Mouse (Mus musculus) T-helper 2 cell (primary cell): ENCODE data around the gene Znfx1.
"Not testable (repeated sequence)": the region's sequence is repeated elsewhere in the genome, so short reads cannot be mapped to it uniquely, and the experiment has no call there.

Source experiments
- in situ Hi-C: fragments of 300-600 bp; cut with MboI, MseI; formaldehyde crosslinking; loops from one replicate; pipeline ENCODE4 v1.15.1; 2025; ENCODE audit warnings: high pct_unique_total_duplicates

Znfx1 gene

DNA sequence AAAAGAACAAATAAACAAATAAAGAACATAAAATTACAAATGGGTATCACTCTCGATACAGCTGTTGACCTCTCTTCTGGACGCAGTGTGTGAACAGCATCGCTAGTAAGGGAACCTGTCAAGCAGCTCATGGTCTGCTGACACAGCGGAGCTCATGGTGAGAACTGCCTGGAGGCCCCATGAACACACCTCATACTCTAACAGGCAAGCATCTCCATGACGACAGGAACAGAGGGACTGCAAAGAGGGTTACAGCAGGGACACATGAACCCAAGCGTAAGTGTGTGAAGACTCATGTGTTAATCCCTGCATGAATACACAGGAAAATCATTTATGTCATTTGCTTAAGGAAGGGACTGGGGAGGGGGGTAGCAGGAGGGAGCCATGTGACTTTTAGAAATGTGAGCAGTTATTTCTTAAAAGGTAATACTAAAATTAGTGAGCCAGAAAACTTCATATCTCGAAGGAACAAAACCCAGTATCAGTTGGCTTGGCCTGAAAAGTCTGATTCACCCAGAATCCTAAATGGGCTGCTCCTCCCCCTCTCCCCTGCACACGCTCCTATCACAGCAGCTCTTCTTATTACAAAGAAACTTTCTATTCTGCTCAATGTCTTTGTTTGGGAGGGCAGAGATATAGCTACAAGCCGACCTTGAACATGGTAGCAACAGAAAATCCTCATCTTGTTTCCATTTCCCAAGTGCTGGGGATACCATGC, 9.5 kb downstream of the Znfx1 start:
- in situ Hi-C loops, result no loop called here

DNA sequence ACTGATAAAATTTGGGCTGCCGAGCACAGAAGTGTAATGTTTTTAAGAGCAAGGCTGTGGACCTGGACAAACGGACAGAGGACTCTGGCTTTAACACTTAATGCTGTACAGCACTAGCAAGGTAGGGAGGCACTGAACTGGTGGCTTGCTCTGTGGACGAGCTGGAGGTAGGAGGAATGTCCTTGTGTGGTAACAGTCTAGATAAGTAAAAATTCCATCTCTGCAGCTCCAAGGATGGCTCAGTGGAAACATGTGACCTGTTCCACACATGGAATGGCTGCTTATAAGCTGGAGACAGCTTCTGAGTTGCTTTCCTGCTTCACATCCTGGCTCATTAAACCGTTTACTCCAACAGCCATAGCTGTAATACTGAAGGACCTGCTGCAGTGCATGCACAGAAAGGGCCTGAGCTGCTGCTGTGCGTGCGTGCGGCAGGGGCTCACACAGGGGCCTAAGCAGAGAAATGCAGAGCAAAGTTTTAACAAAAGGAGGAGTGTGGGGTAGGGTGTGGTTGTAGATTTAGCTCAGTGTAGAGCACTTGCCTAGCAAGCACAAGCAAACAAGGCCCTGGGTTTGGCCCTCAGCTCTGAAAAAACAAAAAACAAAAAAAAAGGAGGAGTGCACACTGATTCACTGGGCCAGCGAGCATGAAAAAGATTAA, 14.0 kb downstream of the Znfx1 start:
- in situ Hi-C loops, result loop anchor here (5.0 kb wide), 1 partner anchor 62 kb away; no protein-coding TSS in a partner anchor

- in situ Hi-C loops, result loop anchor here (5.0 kb wide), 1 partner anchor 61 kb away; no protein-coding TSS in a partner anchor
Measured at GRCm38 (mm10) chr2:167048223-167048622, 14.6 kb downstream of the Znfx1 start.

- in situ Hi-C loops, result no loop called here
Measured at GRCm38 (mm10) chr2:167043400-167044121, 19.3 kb downstream of the Znfx1 start.

GRCm38 (mm10) chr2:167039386-167039785, 23.4 kb downstream of the Znfx1 start:
- in situ Hi-C loops, result no loop called here

DNA sequence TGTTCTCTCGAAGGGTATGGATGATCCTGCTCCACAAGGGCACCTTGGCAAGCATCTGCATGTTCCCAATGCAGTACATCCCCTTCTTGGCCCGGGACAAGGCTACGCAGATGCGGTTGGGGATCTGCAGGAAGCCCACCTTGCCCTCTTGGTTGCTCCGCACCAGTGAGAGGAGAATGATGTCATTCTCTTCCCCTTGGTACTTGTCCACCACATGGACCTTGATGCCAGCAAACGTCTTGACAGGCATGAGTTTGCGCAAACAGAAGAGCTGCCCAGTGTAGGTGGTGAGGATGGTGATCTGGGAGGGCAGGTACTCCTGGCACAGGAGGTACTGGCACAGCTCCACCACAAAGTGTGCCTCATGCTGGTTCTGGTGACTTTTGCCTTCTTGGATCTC, 24.1 kb downstream of the Znfx1 start:
- in situ Hi-C loops, result no loop called here

DNA sequence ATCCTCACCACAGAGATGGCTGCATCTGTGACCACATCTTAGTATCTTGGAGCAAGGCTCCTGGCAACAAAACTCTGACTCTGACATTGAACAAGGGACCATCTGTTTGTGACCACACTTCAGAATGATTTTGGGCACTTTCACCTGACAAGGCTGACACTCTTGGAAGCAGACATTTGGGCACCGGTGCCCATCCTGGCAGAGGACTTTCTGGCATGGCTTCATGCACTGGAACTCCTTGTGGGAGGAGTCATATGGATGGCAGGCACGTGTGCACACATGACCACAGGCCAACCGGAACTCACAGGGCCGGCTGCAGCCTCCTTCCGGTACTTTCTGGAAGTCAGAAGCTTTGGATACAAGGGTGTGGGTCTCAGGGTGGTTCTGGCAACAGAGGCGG, 24.5 kb downstream of the Znfx1 start:
- in situ Hi-C loops, result no loop called here

DNA sequence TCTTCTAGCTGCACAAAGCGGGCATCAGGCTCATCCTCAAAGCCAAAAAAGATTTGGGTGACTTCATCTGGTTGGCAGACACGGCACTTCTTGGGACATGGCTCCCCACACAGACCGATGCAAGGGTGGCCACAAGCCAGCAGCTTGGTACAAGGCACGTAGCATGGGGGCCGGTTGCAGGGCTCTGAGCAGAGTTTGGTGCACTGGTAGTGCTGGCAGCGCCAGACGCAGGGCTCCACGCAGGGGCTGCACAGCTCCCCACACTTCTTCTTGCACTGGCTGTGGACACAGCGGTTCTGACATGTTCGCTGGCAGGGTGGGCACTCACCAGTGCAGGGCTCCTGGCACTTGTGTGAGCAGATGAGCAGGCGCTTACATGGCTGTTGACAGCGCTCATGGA, 25.1 kb downstream of the Znfx1 start:
- in situ Hi-C loops, result no loop called here

GRCm38 (mm10) chr2:167030507-167030906, 32.3 kb downstream of the Znfx1 start:
- in situ Hi-C loops, result no loop called here

DNA sequence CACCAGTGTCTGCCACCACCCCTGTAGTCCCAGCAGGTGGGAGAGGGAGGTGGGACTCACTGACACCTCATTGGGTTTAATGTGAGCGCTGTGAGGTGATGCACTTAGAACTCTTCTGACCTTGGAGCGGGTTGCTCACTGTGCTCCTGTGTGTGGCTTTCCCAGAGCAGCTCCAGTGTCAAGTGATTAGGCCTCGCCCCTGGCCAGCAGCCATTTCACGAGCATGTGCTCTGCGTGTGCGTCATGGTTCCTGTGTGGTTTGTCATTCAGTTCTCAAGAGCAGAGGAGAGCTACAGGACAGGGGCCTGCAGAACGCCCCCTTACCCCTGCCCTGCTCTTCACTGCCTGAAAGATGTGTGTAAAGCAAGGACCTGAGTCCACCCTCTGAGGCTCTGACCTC, 34.3 kb downstream of the Znfx1 start:
- in situ Hi-C loops, result no loop called here

GRCm38 (mm10) chr2:167019396-167019795, 43.4 kb downstream of the Znfx1 start:
- in situ Hi-C loops, result no loop called here

GRCm38 (mm10) chr2:167015382-167015718, 47.5 kb downstream of the Znfx1 start:
- in situ Hi-C loops, result no loop called here

- in situ Hi-C loops, result no loop called here
Measured at GRCm38 (mm10) chr2:167014702-167015381, 48.0 kb downstream of the Znfx1 start, which contains the start of gene Ddx27. Gene Ddx27 (plus strand): TSS chr2:167015193.

DNA sequence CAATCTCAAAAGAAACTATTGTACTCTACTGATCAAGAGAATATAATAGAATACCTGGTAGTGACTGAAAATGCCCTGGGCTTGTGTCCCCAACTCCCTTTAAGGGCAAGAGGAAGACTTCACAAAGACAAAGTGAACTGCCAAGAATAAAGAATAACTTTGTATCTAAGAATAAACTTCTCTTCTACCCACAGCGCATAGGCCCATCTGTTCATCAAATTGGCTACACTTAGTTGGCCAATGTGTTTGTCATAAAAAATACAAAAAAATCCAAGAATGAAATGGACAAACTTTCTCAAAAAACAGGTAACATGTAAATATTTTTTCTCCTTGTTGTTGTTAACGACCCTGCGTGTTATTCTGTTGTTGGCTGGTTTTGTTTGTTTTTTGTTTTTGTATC, 52.3 kb downstream of the Znfx1 start:
- in situ Hi-C loops, result no loop called here

DNA sequence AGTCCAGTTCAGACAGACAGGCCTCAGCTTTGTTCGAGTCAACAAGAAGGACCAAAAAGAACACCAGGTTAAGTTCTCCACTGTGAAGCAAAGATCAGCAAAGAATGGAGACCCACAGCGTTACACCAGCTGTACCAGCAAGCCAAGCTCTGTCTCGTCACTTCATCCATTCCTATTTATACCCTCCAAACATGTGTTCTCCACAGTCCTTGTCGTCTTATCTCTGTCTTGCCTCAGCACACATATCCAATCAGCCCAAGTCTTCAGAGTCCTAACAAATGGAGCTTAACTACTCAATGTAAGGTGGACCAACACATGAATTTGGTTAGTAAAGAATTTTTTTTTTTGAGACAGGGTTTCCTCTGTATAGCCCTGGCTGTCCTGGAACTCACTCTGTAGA, 53.3 kb downstream of the Znfx1 start:
- in situ Hi-C loops, result no loop called here

- in situ Hi-C loops, result not testable (repeated sequence)
Measured at GRCm38 (mm10) chr2:167007565-167007964, 55.2 kb downstream of the Znfx1 start.

DNA sequence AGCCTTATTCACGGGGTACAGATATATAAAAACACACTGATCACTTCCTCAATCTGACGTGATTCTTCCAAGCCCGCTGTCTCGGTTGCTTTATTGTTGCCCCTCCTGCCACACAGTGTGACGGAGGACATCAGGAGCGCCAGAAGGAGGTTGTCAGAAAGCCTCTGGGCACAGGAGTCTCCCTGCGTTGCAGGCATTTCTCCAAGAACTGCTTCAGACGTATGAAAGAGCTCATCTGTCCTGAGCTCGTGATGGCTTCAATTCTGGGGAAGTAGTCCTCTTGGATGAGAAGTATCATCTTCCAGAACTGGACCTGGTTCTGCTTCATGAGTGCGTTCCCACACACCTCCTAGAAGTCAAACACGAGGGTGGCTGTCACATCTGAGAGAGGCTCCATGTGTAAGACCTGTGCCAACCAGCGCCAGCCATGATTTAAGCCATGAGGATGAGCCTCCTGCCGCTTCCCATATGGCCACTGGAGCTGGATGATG, 55.8 kb downstream of the Znfx1 start:
- in situ Hi-C loops, result no loop called here

- in situ Hi-C loops, result no loop called here
Measured at GRCm38 (mm10) chr2:167006355-167006754, 56.5 kb downstream of the Znfx1 start.

DNA sequence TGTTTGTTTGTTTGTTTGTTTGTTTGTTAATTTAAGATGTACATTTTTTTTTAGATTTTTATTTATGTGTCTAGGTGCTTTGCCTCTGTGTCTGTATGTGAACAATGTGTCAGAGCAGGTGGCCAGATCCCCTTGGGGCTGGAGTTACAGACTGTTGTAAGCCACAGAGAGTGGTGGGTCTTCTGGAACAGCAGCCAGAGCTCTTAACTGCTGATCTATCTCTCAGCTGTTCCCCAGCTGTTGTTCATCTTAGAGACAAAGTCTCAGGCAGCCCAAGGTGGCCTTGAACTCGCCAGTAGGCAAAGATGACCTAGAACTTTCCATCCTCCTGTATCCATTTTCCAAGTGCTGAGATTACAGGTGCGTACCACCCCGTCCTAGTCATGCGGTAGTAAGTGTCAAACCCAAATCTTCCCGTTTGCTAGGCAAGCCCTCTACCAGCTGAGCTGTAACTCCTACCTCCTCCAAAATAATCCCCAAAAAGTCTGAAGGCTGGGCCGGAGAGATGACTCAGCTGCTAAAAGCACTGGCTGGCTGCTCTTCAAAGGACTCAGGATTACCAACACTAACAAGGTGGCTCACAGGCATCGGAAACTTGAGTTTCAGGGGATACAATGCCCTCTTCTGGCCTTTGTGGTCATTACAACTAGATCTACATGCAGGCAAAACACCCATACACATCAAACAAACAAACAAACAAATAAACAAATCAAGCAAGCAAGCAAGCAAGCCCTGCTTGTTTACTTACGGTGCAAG, 58.5 kb downstream of the Znfx1 start:
- in situ Hi-C loops, result loop anchor here (5.0 kb wide), 1 partner anchor 47 kb away; no protein-coding TSS in a partner anchor

DNA sequence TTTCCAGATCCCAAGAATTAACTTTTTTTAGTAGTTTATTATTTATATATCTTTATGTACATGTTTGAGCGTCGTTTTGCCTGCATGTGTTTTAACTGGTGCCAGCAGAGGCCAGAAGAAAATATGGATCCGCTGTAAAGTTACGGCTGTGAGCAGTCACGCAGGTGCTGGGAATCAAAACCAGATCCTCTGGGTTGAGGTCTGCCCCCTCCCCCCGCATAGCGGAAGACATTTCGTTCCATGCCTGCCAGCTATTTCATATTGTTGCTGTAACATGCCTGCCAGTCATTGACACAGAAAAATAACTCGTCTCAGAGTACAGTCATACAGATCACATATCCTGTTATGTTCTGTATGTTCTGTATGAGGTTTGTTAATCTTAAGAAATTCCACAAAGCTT, 61.3 kb downstream of the Znfx1 start:
- in situ Hi-C loops, result loop anchor here (5.0 kb wide), 1 partner anchor 44 kb away; no protein-coding TSS in a partner anchor

- in situ Hi-C loops, result no loop called here
Measured at GRCm38 (mm10) chr2:166996533-166996894, 66.3 kb downstream of the Znfx1 start.
